Mouse (Mus musculus) limb, embryonic 10.5 days (tissue): ENCODE data around the gene Adamts16. TPM values are rescaled to one million over a fixed set of nuclear protein-coding genes. Genes with fewer than 3 reads are reported as not detected.
A peak's percentile ranks its signal among the peaks of the same experiment; 100 is the strongest.

Source experiments
- DNase-seq: peaks from one replicate; pipeline ENCODE4 v3.0.0-alpha.2; 2017; ENCODE audit warnings: low spot score
- H3K27ac ChIP-seq: fragments of 300-500 bp; sonication (generic); 2 replicates; pipeline ENCODE4 v1.5.1; 2016; ENCODE audit warnings: mild to moderate bottlenecking
- H3K27me3 ChIP-seq: fragments of 300-500 bp; sonication (generic); 2 replicates; pipeline ENCODE4 v1.6.1; 2016; ENCODE audit warnings: low read depth, mild to moderate bottlenecking; ENCODE audit not compliant: poor library complexity, severe bottlenecking
- H3K36me3 ChIP-seq: fragments of 300-500 bp; sonication (generic); 2 replicates; pipeline ENCODE4 v1.6.1; 2016; ENCODE audit warnings: mild to moderate bottlenecking, moderate library complexity
- H3K4me1 ChIP-seq: fragments of 300-500 bp; sonication (generic); 2 replicates; pipeline ENCODE4 v1.6.1; 2016
- H3K4me3 ChIP-seq: fragments of 300-500 bp; sonication (generic); 2 replicates; pipeline ENCODE4 v1.5.1; 2016; ENCODE audit warnings: mild to moderate bottlenecking, moderate library complexity
- H3K9me3 ChIP-seq: fragments of 300-500 bp; sonication (generic); replicated peaks from 2 replicates; pipeline ENCODE4 v1.6.1; 2016; ENCODE audit warnings: mild to moderate bottlenecking
- WGBS: fragments of 180-500 bp; shearing (Covaris S2); methylation state at CpG from one replicate; pipeline ENCODE4 v1.1.7; 2016; 5-methylcytosine and 5-hydroxymethylcytosine counted together
- polyA plus RNA-seq: library from polyadenylated mRNA; unstranded; fragments of >200 nt; fragmentation: Nextera tagmentation; extraction: Ambion mirVana; gene quantifications from 2 replicates; pipeline ENCODE4 v1.2.1, GENCODE M21; 2016

Gene Adamts16
- polyA plus RNA-seq, 1 experiment from 2014 or later, result 1.5 TPM

- no peaks in the 10 kb centered on the region for H3K9me3 ChIP-seq
- no peaks in the 10 kb centered on the region for H3K36me3 ChIP-seq
- WGBS, result 88% methylated on average over 5 of the region's 5 CpGs
- peak; percentile 4 for DNase-seq
- no peak overlapping the region for H3K4me3 ChIP-seq
- H3K27me3 ChIP-seq, result no peaks in the 10 kb centered on the region
- H3K4me1 ChIP-seq, result no peaks in the 10 kb centered on the region
- no peak overlapping the region for H3K27ac ChIP-seq
Observed at GRCm38 (mm10) chr13:70865867-70866266, 24.3 kb upstream of the Adamts16 start.

- peak; percentile 25 for DNase-seq
- Histone ChIP-seq H3K4me1 (no peaks in the 10 kb centered on the region), H3K36me3 (no peaks in the 10 kb centered on the region), H3K27ac (no peak overlapping the region), H3K4me3 (no peak overlapping the region), H3K27me3 (no peaks in the 10 kb centered on the region), H3K9me3 (no peaks in the 10 kb centered on the region)
- WGBS, result 54% methylated on average over 7 of the region's 8 CpGs
Observed at GRCm38 (mm10) chr13:70862162-70862908, 20.7 kb upstream of the Adamts16 start.

GRCm38 (mm10) chr13:70853601-70854000 is 12.0 kb upstream of the Adamts16 start:
- Histone ChIP-seq H3K27ac (no peak overlapping the region), H3K36me3 (no peaks in the 10 kb centered on the region), H3K9me3 (no peaks in the 10 kb centered on the region), H3K4me3 (no peak overlapping the region), H3K27me3 (no peaks in the 10 kb centered on the region), H3K4me1 (no peaks in the 10 kb centered on the region)
- DNase-seq, result peak; percentile 1

DNA sequence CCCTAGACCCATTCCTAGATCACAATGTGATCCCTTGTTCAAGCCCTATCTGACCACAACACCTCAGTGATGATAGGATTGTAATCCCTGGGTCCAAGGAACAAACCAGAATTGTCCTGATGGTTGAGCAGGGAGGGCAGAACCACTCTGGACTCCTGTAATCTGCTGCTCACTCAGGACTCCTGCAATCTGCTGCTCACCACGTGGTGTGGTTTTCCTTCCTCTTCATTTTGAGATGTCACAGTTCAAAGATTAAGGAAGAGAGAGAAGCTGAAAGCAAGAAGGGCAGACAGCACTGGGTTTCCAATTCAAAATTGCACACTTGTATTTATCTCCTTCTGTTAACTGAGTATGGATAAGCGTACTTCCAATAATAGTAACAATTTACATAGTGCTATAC is 5.3 kb upstream of the Adamts16 start:
- Histone ChIP-seq H3K27ac (no peak overlapping the region), H3K4me1 (no peaks in the 10 kb centered on the region), H3K27me3 (peaks cover 20% of the 10 kb centered on the region), H3K9me3 (no peaks in the 10 kb centered on the region), H3K4me3 (no peak overlapping the region), H3K36me3 (no peaks in the 10 kb centered on the region)
- DNase-seq, result no peak
- WGBS, result 66% methylated on average over 2 of the region's 2 CpGs

- H3K27ac ChIP-seq, result no peak overlapping the region
- peaks cover 34% of the 10 kb centered on the region for H3K27me3 ChIP-seq
- WGBS, result 80% methylated on average over 7 of the region's 7 CpGs
- DNase-seq, result no peak
- H3K9me3 ChIP-seq, result no peaks in the 10 kb centered on the region
- H3K4me1 ChIP-seq, result peaks cover 8% of the 10 kb centered on the region
- H3K36me3 ChIP-seq, result no peaks in the 10 kb centered on the region
- H3K4me3 ChIP-seq, result no peak overlapping the region
Observed at GRCm38 (mm10) chr13:70845526-70845925, 3.9 kb upstream of the Adamts16 start.

GRCm38 (mm10) chr13:70842126-70842525 is 515 bp upstream of the Adamts16 start:
- H3K4me1 ChIP-seq, result peaks cover 8% of the 10 kb centered on the region
- no peak overlapping the region for H3K27ac ChIP-seq
- peaks cover 38% of the 10 kb centered on the region for H3K27me3 ChIP-seq
- DNase-seq, result peak; percentile 25
- 45% methylated on average over 4 of the region's 4 CpGs for WGBS
- no peaks in the 10 kb centered on the region for H3K36me3 ChIP-seq
- no peaks in the 10 kb centered on the region for H3K9me3 ChIP-seq
- H3K4me3 ChIP-seq, result no peak overlapping the region

GRCm38 (mm10) chr13:70840161-70840560 is 1.4 kb downstream of the Adamts16 start:
- WGBS, result 15% methylated on average over 6 of the region's 6 CpGs
- Histone ChIP-seq H3K4me3 (peak overlapping the region; percentile 30; the same call in 1 of the 2 replicates), H3K36me3 (no peaks in the 10 kb centered on the region), H3K9me3 (no peaks in the 10 kb centered on the region), H3K4me1 (peaks cover 12% of the 10 kb centered on the region), H3K27me3 (peaks cover 38% of the 10 kb centered on the region), H3K27ac (no peak overlapping the region)
- DNase-seq, result peak; percentile 82

- DNase-seq, result peak; percentile 7
Observed at GRCm38 (mm10) chr13:70837571-70837970, 4.0 kb downstream of the Adamts16 start.

DNA sequence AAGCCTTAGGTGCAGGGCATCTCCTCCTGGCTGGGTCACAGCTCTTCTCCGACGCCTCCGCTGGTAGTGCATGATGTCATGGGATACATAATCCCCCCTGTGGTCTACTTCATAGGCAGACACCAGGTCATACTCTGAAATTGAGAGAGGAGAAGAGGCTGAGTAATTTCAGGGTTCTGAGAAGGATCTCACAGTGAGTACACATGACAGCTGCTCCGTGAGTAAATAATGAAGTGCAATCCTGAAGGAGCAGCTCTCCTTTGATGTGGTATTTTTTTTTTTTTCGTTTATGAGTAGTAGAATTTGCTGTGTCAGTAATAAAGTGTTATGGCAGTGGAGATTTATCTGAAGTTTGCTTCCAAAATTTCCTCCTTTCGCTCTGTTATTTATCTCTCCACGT is 5.4 kb downstream of the Adamts16 start:
- peaks cover 7% of the 10 kb centered on the region for H3K4me1 ChIP-seq
- H3K27me3 ChIP-seq, result peaks cover 11% of the 10 kb centered on the region
- H3K36me3 ChIP-seq, result no peaks in the 10 kb centered on the region
- H3K27ac ChIP-seq, result no peak overlapping the region
- WGBS, result 67% methylated on average over 7 of the region's 7 CpGs
- no peaks in the 10 kb centered on the region for H3K9me3 ChIP-seq
- H3K4me3 ChIP-seq, result no peak overlapping the region
- no peak for DNase-seq

More at GRCm38 (mm10) chr13:70837571-70837970, 4.0 kb downstream of the Adamts16 start:
- 90% methylated on average over 5 of the region's 5 CpGs for WGBS
- H3K9me3 ChIP-seq, result no peaks in the 10 kb centered on the region
- H3K27me3 ChIP-seq, result peaks cover 24% of the 10 kb centered on the region
- H3K4me3 ChIP-seq, result no peak overlapping the region
- H3K4me1 ChIP-seq, result peaks cover 12% of the 10 kb centered on the region
- H3K36me3 ChIP-seq, result no peaks in the 10 kb centered on the region
- H3K27ac ChIP-seq, result no peak overlapping the region

DNA sequence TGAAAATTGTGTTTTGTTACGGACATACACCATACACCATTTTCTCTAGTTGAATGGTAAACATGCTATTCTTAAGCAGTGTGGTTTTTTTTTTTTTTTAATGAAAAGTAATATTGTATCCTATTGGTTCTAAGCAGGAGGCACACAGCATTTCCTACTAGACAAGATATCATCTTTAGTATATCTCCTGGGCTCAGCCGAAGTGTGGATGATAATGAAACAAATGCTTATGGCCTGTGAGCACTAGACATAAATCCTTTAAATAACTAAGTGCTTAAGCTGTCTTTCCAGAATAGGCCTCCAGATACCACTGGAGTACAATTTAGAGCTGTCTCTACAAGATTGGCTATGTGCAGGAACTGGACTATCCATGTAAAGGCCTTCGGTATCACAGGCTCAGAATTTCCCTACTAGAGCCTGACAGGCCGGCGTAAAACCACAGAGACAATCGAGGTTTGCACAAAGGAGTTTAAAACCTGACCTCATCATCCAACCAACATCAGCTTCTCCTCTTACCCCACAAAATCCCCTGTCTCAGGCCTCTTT is 8.9 kb downstream of the Adamts16 start:
- H3K9me3 ChIP-seq, result no peaks in the 10 kb centered on the region
- 90% methylated on average over 6 of the region's 6 CpGs for WGBS
- H3K4me3 ChIP-seq, result no peak overlapping the region
- H3K27me3 ChIP-seq, result no peaks in the 10 kb centered on the region
- peaks cover 4% of the 10 kb centered on the region; the same call in 1 of the 2 replicates for H3K4me1 ChIP-seq
- H3K36me3 ChIP-seq, result no peaks in the 10 kb centered on the region
- no peak overlapping the region for H3K27ac ChIP-seq
- DNase-seq, result no peak

- Histone ChIP-seq H3K27ac (no peak overlapping the region), H3K36me3 (no peaks in the 10 kb centered on the region), H3K27me3 (no peaks in the 10 kb centered on the region), H3K4me1 (peaks cover 2% of the 10 kb centered on the region; the same call in 1 of the 2 replicates), H3K4me3 (no peak overlapping the region), H3K9me3 (no peaks in the 10 kb centered on the region)
- 82% methylated on average over 4 of the region's 4 CpGs for WGBS
- DNase-seq, result peak; percentile 2
Observed at GRCm38 (mm10) chr13:70831041-70831440, 10.6 kb downstream of the Adamts16 start.

DNA sequence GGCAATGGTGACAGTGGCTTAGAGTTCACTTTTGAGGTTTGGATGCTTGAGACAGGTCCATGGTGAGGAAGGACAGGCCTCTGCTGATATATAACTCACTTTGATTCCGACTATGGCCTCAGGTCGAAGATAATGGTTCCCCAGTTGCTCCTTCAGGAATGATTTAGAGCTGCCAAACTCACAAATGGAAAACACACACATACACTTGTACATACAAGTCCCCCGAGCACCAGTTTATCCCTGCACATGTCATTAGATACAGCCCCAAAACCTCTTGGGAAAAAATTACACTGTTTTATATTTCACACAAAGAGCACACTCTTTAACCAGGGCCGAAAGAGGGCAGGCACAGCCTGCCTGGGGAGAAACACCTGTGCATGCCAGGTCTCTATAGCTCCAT is 14.1 kb downstream of the Adamts16 start:
- Histone ChIP-seq H3K4me3 (no peak overlapping the region), H3K27ac (no peak overlapping the region), H3K4me1 (no peaks in the 10 kb centered on the region), H3K9me3 (no peaks in the 10 kb centered on the region), H3K27me3 (no peaks in the 10 kb centered on the region), H3K36me3 (no peaks in the 10 kb centered on the region)
- peak; percentile 12 for DNase-seq
- 69% methylated on average over 4 of the region's 4 CpGs for WGBS

DNA sequence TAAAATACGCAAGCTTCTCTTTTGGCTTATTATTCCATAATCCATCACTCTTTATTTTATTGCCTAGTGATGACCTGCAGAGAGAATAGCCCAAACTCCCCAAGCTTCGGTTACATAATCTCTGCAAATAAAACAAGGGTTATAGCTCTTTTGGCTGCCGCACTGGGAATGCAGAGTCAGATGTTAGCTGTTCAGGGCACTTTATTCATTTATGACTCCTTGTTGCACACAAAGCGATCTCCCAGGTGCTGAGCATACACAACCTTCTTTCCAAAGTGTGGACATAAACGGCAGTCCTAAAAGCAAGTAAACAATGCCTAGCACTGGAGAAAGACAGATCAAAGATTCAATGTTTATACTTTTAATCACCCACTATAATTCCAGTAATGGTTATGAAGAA is 16.3 kb downstream of the Adamts16 start:
- no peak overlapping the region for H3K27ac ChIP-seq
- no peaks in the 10 kb centered on the region for H3K36me3 ChIP-seq
- no peaks in the 10 kb centered on the region for H3K27me3 ChIP-seq
- H3K4me3 ChIP-seq, result no peak overlapping the region
- H3K9me3 ChIP-seq, result no peaks in the 10 kb centered on the region
- H3K4me1 ChIP-seq, result no peaks in the 10 kb centered on the region
- no peak for DNase-seq
- 73% methylated on average over 5 of the region's 5 CpGs for WGBS
